Mouse (Mus musculus): ENCODE measurements around the gene Wrap73.

Gene Wrap73

GRCm38 (mm10) chr4:154140213-154141008 lies 1.8 kb upstream of the Wrap73 start:
- no peak for DNase-seq

- no peak for DNase-seq
These were observed 934 bp upstream of the Wrap73 start for GRCm38 (mm10) chr4:154141009-154141867.

GRCm38 (mm10) chr4:154144712-154145111 lies 2.5 kb downstream of the Wrap73 start:
- no peak for DNase-seq

GRCm38 (mm10) chr4:154146342-154146741 lies 4.2 kb downstream of the Wrap73 start:
- DNase-seq: no peak

- DNase-seq: no peak
These were observed 11.9 kb downstream of the Wrap73 start for GRCm38 (mm10) chr4:154154104-154154503.

- no peak for DNase-seq
These were observed 13.9 kb downstream of the Wrap73 start for GRCm38 (mm10) chr4:154156050-154156449.

GRCm38 (mm10) chr4:154157970-154158662 lies 15.9 kb downstream of the Wrap73 start:
- DNase-seq: no peak

- DNase-seq: peak; percentile 98
These were observed 16.8 kb downstream of the Wrap73 start for GRCm38 (mm10) chr4:154159002-154159401.

- DNase-seq: no peak
These were observed 17.9 kb downstream of the Wrap73 start for GRCm38 (mm10) chr4:154159961-154160537.

- peak; percentile 100 for DNase-seq
These were observed 18.6 kb downstream of the Wrap73 start, which contains the start of gene Tprgl for GRCm38 (mm10) chr4:154160538-154161390. Gene Tprgl, minus strand, starts transcription at chr4:154160666.

- DNase-seq: peak; percentile 95
These were observed 21.1 kb downstream of the Wrap73 start for GRCm38 (mm10) chr4:154163296-154163695.

GRCm38 (mm10) chr4:154167053-154167452 lies 24.9 kb downstream of the Wrap73 start:
- no peak for DNase-seq

GRCm38 (mm10) chr4:154170021-154170420 lies 27.8 kb downstream of the Wrap73 start:
- DNase-seq: no peak

GRCm38 (mm10) chr4:154170506-154171150 lies 28.5 kb downstream of the Wrap73 start, which contains the start of gene Megf6:
Gene Megf6, plus strand, starts transcription at chr4:154170730.
- DNase-seq: no peak

- DNase-seq: peak; percentile 95
These were observed 29.2 kb downstream of the Wrap73 start for GRCm38 (mm10) chr4:154171151-154171930.

- DNase-seq: no peak
These were observed 29.9 kb downstream of the Wrap73 start for GRCm38 (mm10) chr4:154171931-154172604.

GRCm38 (mm10) chr4:154177257-154177656 lies 35.1 kb downstream of the Wrap73 start:
- DNase-seq: peak; percentile 95

GRCm38 (mm10) chr4:154181001-154181400 lies 38.8 kb downstream of the Wrap73 start:
- DNase-seq: peak; percentile 96

- peak; percentile 94 for DNase-seq
These were observed 41.4 kb downstream of the Wrap73 start for GRCm38 (mm10) chr4:154183566-154183965.

- no peak for DNase-seq
These were observed 42.8 kb downstream of the Wrap73 start for GRCm38 (mm10) chr4:154185001-154185400.

All from heart, adult 11 months (tissue).